Comparison of ENCODE assay signal across 8 mouse cellular contexts in genomic region chr5:8997513-8997895, GRCm38 (mm10). TPM values are rescaled to one million over a fixed set of nuclear protein-coding genes. Genes with fewer than 3 reads are reported as not detected.
DNase-seq lines count a peak whose midpoint lies in the region; ATAC-seq and TF ChIP-seq lines count a peak whose summit lies in the region.

No protein-coding gene starts in this region.

- H3K9me3 ChIP-seq in heart, embryonic 12.5 days (replicated peaks), result no peaks in the 10 kb centered on the region
- H3K9me3 ChIP-seq in hindbrain, postnatal 0 days (ENCODE audit: low read length), result no peaks in the 10 kb centered on the region
- H3K9me3 ChIP-seq in midbrain, embryonic 11.5 days (ENCODE audit: control insufficient read depth, low read length), result no peaks in the 10 kb centered on the region

- ATAC-seq in heart, embryonic 12.5 days (ENCODE audit: insufficient number of reproducible peaks, low FRiP score), result peak; percentile 20; the same call in 1 of the 2 replicates
- ATAC-seq in hindbrain, postnatal 0 days, result peak; percentile 43; the same call in 1 of the 2 replicates
- peak; percentile 30; the same call in 1 of the 2 replicates for ATAC-seq in midbrain, embryonic 11.5 days (ENCODE audit: low FRiP score)

- DNase-seq in heart, adult 9 months (ENCODE audit: low spot score in 2 of 2), result no peak
- peak; percentile 64 for DNase-seq in hindbrain, postnatal 0 days (ENCODE audit: low spot score)
- DNase-seq in midbrain, embryonic 11.5 days (ENCODE audit: low spot score, missing footprints), result no peak
- DNase-seq in adrenal gland, postnatal 4 days (ENCODE audit: low spot score in 2 of 2), result no peak
- DNase-seq in embryo, embryonic 10.5 days (ENCODE audit: low spot score), result no peak
- DNase-seq in retina, postnatal 1 day, result no peak

- H3K4me3 ChIP-seq in heart, embryonic 12.5 days, result peak overlapping the region; percentile 85
- peak overlapping the region; percentile 66 for H3K4me3 ChIP-seq in brown adipose tissue, adult 24 weeks (ENCODE audit: insufficient read depth, low read depth, low read length)
- peak overlapping the region; percentile 80 for H3K4me3 ChIP-seq in hindbrain, postnatal 0 days (ENCODE audit: low read length)
- H3K4me3 ChIP-seq in midbrain, embryonic 11.5 days (ENCODE audit: low read depth, low read length), result peak overlapping the region; percentile 68

- peaks cover 13% of the 10 kb centered on the region for H3K36me3 ChIP-seq in heart, embryonic 12.5 days
- H3K36me3 ChIP-seq in hindbrain, postnatal 0 days (ENCODE audit: insufficient read depth, low read length), result no peaks in the 10 kb centered on the region
- H3K36me3 ChIP-seq in midbrain, embryonic 11.5 days (ENCODE audit: control insufficient read depth, insufficient read depth, low read length), result no peaks in the 10 kb centered on the region

- WGBS in heart, embryonic 12.5 days, result 6% methylated on average over 8 of the region's 8 CpGs
- WGBS in hindbrain, postnatal 0 days, result 6% methylated on average over 8 of the region's 8 CpGs
- 10% methylated on average over 8 of the region's 8 CpGs for WGBS in midbrain, embryonic 11.5 days

- H3K27ac ChIP-seq in heart, embryonic 12.5 days (ENCODE audit: poor library complexity, severe bottlenecking), result peak overlapping the region; percentile 93
- 0 out of 2 replicates have a peak overlapping the region, but pooled peaks have one; percentile 6 for H3K27ac ChIP-seq in brown adipose tissue, adult 24 weeks (replicated peaks; ENCODE audit: low read depth, low read length)
- H3K27ac ChIP-seq in hindbrain, postnatal 0 days, result peak overlapping the region; percentile 88
- peak overlapping the region; percentile 83 for H3K27ac ChIP-seq in midbrain, embryonic 11.5 days (ENCODE audit: low read depth, low read length)

- TF ChIP-seq CTCF in hindbrain, postnatal 0 days (IDR thresholded peaks at IDR 0.05; ENCODE audit: low read depth), result no peak

- peak overlapping the region; percentile 92 for H3K9ac ChIP-seq in heart, embryonic 12.5 days
- H3K9ac ChIP-seq in hindbrain, postnatal 0 days (replicated peaks; ENCODE audit: low read length), result peak overlapping the region; percentile 76
- peak overlapping the region; percentile 81 for H3K9ac ChIP-seq in midbrain, embryonic 11.5 days (ENCODE audit: low read length)

- H3K27me3 ChIP-seq in heart, embryonic 12.5 days (replicated peaks), result no peaks in the 10 kb centered on the region
- no peaks in the 10 kb centered on the region for H3K27me3 ChIP-seq in hindbrain, postnatal 0 days (ENCODE audit: insufficient read depth, low read length)
- no peaks in the 10 kb centered on the region for H3K27me3 ChIP-seq in midbrain, embryonic 11.5 days (ENCODE audit: control insufficient read depth, insufficient read depth, low read length)

- H3K4me2 ChIP-seq in heart, embryonic 12.5 days, result peak overlapping the region; percentile 90
- peak overlapping the region; percentile 83 for H3K4me2 ChIP-seq in hindbrain, postnatal 0 days (ENCODE audit: low read depth, low read length)
- H3K4me2 ChIP-seq in midbrain, embryonic 11.5 days, result peak overlapping the region; percentile 50

- peaks cover 10% of the 10 kb centered on the region for H3K4me1 ChIP-seq in heart, embryonic 12.5 days (replicated peaks)
- H3K4me1 ChIP-seq in brown adipose tissue, adult 24 weeks (ENCODE audit: control insufficient read depth, insufficient read depth, insufficient read length, low read length), result 0 out of 2 replicates have a peak, but pooled peaks cover 2% of the 10 kb centered on the region
- peaks cover 11% of the 10 kb centered on the region; the same call in 1 of the 2 replicates for H3K4me1 ChIP-seq in hindbrain, postnatal 0 days (ENCODE audit: insufficient read depth, low read length)
- H3K4me1 ChIP-seq in midbrain, embryonic 11.5 days (ENCODE audit: control insufficient read depth, insufficient read depth, low read length), result peaks cover 11% of the 10 kb centered on the region; the same call in 1 of the 2 replicates

RNA-seq across cellular contexts. Expression of gene Crot, which starts 0.4 kb away (rescaled TPM):
- polyA plus RNA-seq in heart, embryonic 12.5 days (2016; fragmentation: Nextera tagmentation; extraction: Ambion mirVana), result 36.7 and 37.5 TPM in 2 replicates
- 42.8 and 43.9 TPM in 2 replicates for polyA plus RNA-seq in brown adipose tissue, adult 24 weeks (2012; ENCODE audit: insufficient read depth, insufficient read length, missing spikeins)
- total RNA-seq in hindbrain, postnatal 0 days (2014; rRNA removed), result 18.3 and 20.7 TPM in 2 replicates
- polyA plus RNA-seq in hindbrain, postnatal 0 days (2015; fragmentation: Nextera tagmentation; extraction: Ambion mirVana), result 26.0 and 30.3 TPM in 2 replicates
- polyA plus RNA-seq in midbrain, embryonic 11.5 days (2014; fragmentation: Nextera tagmentation; extraction: Ambion mirVana), result 29.1 and 31.7 TPM in 2 replicates
- 10 to 100 TPM; 43.0 to 64.2 TPM for total RNA-seq in adrenal gland, postnatal 4 days (2021)

Comparison
In these comparisons a context has a peak if more than half of its experiments do, and no peak if none do; other contexts are left out.
1. H3K27ac ChIP-seq: peak in every context shown above with its lines; median percentile 93 in heart, embryonic 12.5 days; 88 in hindbrain, postnatal 0 days; 83 in midbrain, embryonic 11.5 days; 6 in brown adipose tissue, adult 24 weeks.